Mouse (Mus musculus) G1E (cell line): ENCODE results near the gene Larp1. TPM values are rescaled to one million over a fixed set of nuclear protein-coding genes. Genes with fewer than 3 reads are reported as not detected.

Experiments
- ATAC-seq: 2 replicates; pipeline ENCODE4 v1.8.0; 2016; ENCODE audit warnings: mild to moderate bottlenecking; ENCODE audit not compliant: insufficient number of reproducible peaks, poor library complexity, low FRiP score, severe bottlenecking; ENCODE audit errors: extremely low read depth
- DNase-seq: peaks from one replicate; pipeline ENCODE4 v3.0.0; 2012; ENCODE audit warnings: low spot score
- H3K27me3 ChIP-seq: 2 replicates; pipeline ENCODE4 v1.6.1; 2012; ENCODE audit warnings: mild to moderate bottlenecking, low read length, inconsistent platforms; ENCODE audit not compliant: insufficient read depth
- H3K36me3 ChIP-seq: replicated peaks from 2 replicates; pipeline ENCODE3; 2012; ENCODE audit warnings: mild to moderate bottlenecking, inconsistent platforms
- H3K4me1 ChIP-seq: 2 replicates; pipeline ENCODE4 v1.6.1; 2012; ENCODE audit warnings: low read depth, low read length, inconsistent platforms, mixed read lengths; ENCODE audit not compliant: insufficient read depth
- H3K4me3 ChIP-seq: 2 replicates; pipeline ENCODE4 v1.5.1; 2012; ENCODE audit warnings: low read depth, mild to moderate bottlenecking, inconsistent platforms, low read length, moderate library complexity, mixed read lengths
- H3K9me3 ChIP-seq: replicated peaks from 2 replicates; pipeline ENCODE4 v1.6.1; 2012; ENCODE audit warnings: inconsistent platforms
- CTCF ChIP-seq: IDR thresholded peaks from 2 replicates; pipeline ENCODE4 v1.5.1; 2012; ENCODE audit warnings: low read depth, low read length, inconsistent platforms, mixed read lengths
- GATA1 ChIP-seq: IDR thresholded peaks from 2 replicates; pipeline ENCODE4 v1.6.1; 2012; ENCODE audit warnings: borderline replicate concordance, low read length, inconsistent platforms, mixed read lengths
- GATA2 ChIP-seq: IDR thresholded peaks from 2 replicates; pipeline ENCODE4 v1.6.1; 2012; ENCODE audit warnings: low read depth, low read length, inconsistent platforms, borderline replicate concordance
- POLR2AphosphoS5 ChIP-seq: IDR thresholded peaks from 2 replicates; pipeline ENCODE4 v1.6.1; 2012; ENCODE audit warnings: low read depth, low read length, inconsistent platforms; ENCODE audit not compliant: insufficient replicate concordance
- TAL1 ChIP-seq: conservative IDR thresholded peaks from 2 replicates; pipeline ENCODE4 v1.6.1; 2012; ENCODE audit warnings: low read depth, low read length, inconsistent platforms, mixed read lengths
- polyA plus RNA-seq: library from polyadenylated mRNA; stranded (reverse); fragments of >175 nt; gene quantifications from 2 replicates; pipeline ENCODE4 v1.2.3, GENCODE M21; 2012
- total RNA-seq, 2 experiments: library from RNA; stranded (forward) in 1 of 2; stranded (reverse) in 1 of 2; fragments of 200-1000 nt in 1 of 2; fragments of >200 nt in 1 of 2; fragmentation: Nextera tagmentation in 1 of 2; gene quantifications; 2 replicates each; pipeline ENCODE4 v1.2.3; 2014 to 2017

Larp1 gene
- total and polyA plus RNA-seq, 3 experiments, result 34.7 to 184 (median 123) TPM

DNA sequence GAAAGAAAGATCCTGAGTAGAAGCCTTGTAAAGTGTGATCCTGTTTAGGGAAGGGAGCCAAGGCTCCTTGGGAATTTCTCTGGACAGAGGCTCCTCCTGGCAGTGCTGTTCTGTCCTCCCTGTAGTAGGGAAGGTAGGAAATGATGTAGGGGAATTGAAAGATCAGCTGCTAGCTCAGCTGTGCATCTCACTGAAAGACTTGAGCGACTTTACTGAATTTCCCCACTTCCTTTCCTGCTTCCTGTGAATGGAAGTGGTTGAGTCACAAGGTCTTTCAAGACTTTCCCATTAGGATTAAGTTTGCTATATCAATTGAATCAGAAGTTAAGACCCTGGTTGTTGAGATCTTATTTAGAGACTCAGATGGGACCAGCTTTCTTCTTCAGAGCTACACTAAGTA lies 12.2 kb downstream of the Larp1 start:
- ATAC-seq, result no peak
- no peak for TF ChIP-seq GATA1
- TF ChIP-seq GATA2, result no peak
- no peak for TF ChIP-seq POLR2AphosphoS5
- TF ChIP-seq CTCF, result no peak
- TF ChIP-seq TAL1, result no peak
- H3K4me1 ChIP-seq, result peaks cover 78% of the 10 kb centered on the region
- H3K4me3 ChIP-seq, result no peak overlapping the region
- no peaks in the 10 kb centered on the region for H3K9me3 ChIP-seq
- peaks cover 74% of the 10 kb centered on the region for H3K36me3 ChIP-seq
- no peaks in the 10 kb centered on the region for H3K27me3 ChIP-seq
- no peak for DNase-seq

DNA sequence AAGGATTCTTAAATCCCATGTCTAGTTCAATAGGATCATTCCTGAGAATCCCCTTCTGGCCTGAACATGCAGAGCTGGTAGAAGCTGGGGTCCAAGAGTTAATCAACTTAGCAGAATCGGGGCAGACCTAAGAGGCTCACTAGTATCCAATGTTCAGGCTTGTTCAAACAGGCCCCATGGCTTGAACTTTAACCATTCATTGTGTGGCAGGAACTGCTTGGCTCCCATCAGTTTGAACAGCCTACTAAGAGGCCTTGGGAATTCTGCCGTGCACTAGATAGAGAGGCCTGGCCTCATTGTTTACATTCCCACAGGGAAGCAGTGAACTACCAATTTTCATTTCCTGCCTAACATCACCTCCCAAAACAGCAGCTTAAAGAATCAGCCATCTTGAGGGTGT lies 12.8 kb downstream of the Larp1 start:
- TF ChIP-seq CTCF (no peak), GATA2 (no peak), GATA1 (no peak), TAL1 (no peak), POLR2AphosphoS5 (no peak)
- H3K4me3 ChIP-seq, result no peak overlapping the region
- H3K9me3 ChIP-seq, result no peaks in the 10 kb centered on the region
- ATAC-seq (no peak), DNase-seq (no peak)
- H3K4me1 ChIP-seq, result peaks cover 78% of the 10 kb centered on the region
- H3K36me3 ChIP-seq, result peaks cover 74% of the 10 kb centered on the region
- no peaks in the 10 kb centered on the region for H3K27me3 ChIP-seq

GRCm38 (mm10) chr11:58024271-58024670 lies 15.4 kb downstream of the Larp1 start:
- DNase-seq, result no peak
- Histone ChIP-seq H3K36me3 (peaks cover 73% of the 10 kb centered on the region), H3K27me3 (no peaks in the 10 kb centered on the region), H3K4me1 (peaks cover 69% of the 10 kb centered on the region), H3K9me3 (no peaks in the 10 kb centered on the region), H3K4me3 (no peak overlapping the region)
- ATAC-seq, result no peak
- no peak for TF ChIP-seq GATA2
- TF ChIP-seq TAL1, result no peak
- no peak for TF ChIP-seq CTCF
- no peak for TF ChIP-seq GATA1
- TF ChIP-seq POLR2AphosphoS5, result no peak

DNA sequence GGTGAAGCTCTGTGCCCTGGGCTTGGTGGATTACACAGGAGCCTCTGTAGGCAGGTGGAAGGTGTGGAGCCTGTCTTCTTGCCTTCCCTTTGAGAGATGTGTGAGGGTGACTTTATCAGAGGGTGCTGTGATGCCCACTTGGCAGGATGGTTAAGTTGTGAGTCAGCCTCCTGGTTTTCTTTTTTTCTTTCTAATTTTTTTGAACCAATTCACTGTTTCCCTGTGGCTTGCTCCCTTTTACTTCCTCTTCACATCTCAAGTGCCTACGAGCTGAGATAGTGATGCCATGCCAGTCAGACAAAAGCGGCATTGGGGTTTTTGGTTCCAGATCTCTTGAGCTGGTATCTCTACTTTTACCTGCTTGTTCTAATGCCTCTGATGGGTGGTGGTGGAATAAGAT lies 15.8 kb downstream of the Larp1 start:
- no peak overlapping the region for H3K4me3 ChIP-seq
- no peaks in the 10 kb centered on the region for H3K27me3 ChIP-seq
- H3K9me3 ChIP-seq, result no peaks in the 10 kb centered on the region
- TF ChIP-seq TAL1 (no peak), POLR2AphosphoS5 (no peak), GATA1 (no peak), GATA2 (no peak), CTCF (no peak)
- H3K4me1 ChIP-seq, result peaks cover 70% of the 10 kb centered on the region
- DNase-seq (no peak), ATAC-seq (no peak)
- H3K36me3 ChIP-seq, result peaks cover 76% of the 10 kb centered on the region

DNA sequence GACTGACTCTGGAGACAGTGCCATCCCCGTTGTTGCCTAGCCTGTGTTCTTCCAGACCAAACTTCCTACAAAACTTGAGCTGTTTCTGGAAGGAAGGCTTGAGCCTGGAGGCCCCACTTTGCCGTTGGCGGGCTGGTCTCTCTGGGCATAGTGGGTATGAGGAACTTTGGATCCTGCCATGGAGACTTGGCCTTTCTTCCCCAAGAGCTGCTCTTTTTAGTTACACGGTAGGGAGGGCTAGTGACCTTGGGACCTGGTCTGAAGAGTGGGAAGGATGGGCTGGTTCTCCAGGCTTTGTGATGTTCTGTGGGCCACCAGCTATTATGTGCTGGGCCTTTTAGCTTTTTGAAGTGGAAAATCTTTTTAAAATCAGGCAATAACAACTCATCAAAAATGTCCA lies 17.0 kb downstream of the Larp1 start:
- Histone ChIP-seq H3K4me1 (peaks cover 72% of the 10 kb centered on the region), H3K9me3 (no peaks in the 10 kb centered on the region), H3K27me3 (no peaks in the 10 kb centered on the region), H3K36me3 (peaks cover 73% of the 10 kb centered on the region), H3K4me3 (no peak overlapping the region)
- DNase-seq (no peak), ATAC-seq (no peak)
- TF ChIP-seq CTCF, result no peak
- no peak for TF ChIP-seq GATA1
- TF ChIP-seq TAL1, result no peak
- no peak for TF ChIP-seq GATA2
- no peak for TF ChIP-seq POLR2AphosphoS5

DNA sequence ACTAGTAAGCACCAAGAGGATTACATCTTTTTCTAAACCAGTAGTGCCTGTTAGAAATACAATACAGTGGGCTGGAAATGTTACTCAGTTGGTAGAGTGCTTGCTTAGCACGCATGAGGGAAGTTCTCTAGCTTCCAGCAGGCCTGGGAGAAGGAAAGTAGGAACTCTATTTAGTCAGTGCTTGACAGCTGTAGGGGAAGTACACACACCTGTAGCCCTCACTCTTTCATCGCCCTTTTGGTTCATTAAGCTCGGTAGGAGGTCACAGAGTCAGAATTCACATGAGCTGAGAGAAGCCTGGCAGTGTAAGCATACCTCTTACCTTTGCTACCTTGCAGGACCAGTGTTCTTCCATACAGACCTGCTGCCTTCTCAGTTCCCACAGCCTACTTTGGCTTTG lies 17.5 kb downstream of the Larp1 start:
- Histone ChIP-seq H3K9me3 (no peaks in the 10 kb centered on the region), H3K4me1 (peaks cover 71% of the 10 kb centered on the region), H3K36me3 (peaks cover 73% of the 10 kb centered on the region), H3K4me3 (no peak overlapping the region), H3K27me3 (no peaks in the 10 kb centered on the region)
- no peak for DNase-seq
- TF ChIP-seq CTCF (no peak), POLR2AphosphoS5 (no peak), GATA1 (no peak)
- no peak for ATAC-seq

DNA sequence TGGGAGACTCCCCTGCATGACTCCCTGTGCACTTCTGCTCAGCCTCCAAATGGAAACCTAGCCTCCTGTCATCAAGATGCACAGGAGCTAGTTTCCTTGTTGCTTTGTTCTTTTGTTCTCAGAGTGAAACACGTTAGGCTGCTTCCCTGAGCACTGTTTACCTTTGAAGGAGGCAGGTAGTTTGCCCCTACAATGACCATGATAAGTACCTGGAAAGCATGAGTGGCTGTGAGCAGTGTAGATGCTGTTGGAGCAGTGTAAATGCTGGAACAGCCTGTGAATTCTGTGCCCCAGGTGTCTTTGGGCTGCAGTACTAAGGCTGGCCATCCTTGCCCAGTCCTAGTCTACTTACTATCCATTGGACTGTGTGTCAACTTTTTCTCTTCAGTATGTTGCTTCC lies 18.0 kb downstream of the Larp1 start:
- Histone ChIP-seq H3K27me3 (no peaks in the 10 kb centered on the region), H3K4me1 (peaks cover 70% of the 10 kb centered on the region), H3K9me3 (no peaks in the 10 kb centered on the region), H3K4me3 (no peak overlapping the region), H3K36me3 (peaks cover 72% of the 10 kb centered on the region)
- no peak for DNase-seq
- ATAC-seq, result no peak
- no peak for TF ChIP-seq CTCF
